Mouse (Mus musculus): Measurements from ENCODE around the gene Tbc1d7. TPM values are rescaled to one million over a fixed set of nuclear protein-coding genes. Genes with fewer than 3 reads are reported as not detected.

Tbc1d7 gene
- polyA plus RNA-seq (2017; shearing (Covaris generic)): 10 to 100 TPM; 14.8 to 19.3 TPM

DNA sequence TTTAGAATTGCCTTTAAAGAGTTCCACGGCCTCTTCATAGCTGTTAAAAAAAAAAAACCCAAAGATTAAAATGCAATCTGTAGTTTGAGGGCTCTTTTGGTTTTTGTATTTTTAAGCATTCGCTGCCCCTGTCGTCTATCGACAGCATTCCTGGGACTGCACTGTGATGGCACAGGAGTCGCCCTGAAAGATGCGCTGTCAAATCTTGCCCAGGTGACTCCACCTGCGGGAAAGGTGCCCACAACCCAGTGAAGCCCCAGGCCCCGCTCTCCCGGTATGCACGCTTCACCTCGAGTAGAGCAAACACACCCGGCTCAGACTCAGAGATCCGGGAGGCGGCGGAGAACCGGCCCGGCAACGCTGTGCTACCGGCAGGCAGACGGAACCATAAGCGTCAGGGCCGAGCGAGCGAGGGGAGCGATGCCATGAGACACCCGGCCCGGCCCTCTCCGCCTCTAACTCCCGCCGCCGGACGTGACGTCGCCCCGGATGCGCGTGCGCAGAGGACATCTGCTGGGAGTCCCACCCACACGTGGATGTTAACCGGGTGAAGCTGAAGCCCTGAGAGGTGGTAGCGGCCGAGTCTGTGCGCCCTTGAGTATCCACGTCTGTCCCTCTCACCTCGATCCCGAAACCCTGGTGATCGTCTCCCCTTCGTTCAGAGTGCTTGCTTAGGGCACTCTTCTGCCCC is at the start of gene Tbc1d7:
Tbc1d7 (minus strand) TSS at position 482 of the 691 bp plus-strand sequence.

Other genes with a start within 250 kb of the Tbc1d7 start
- 1 to 10 TPM; 5.2 to 7.0 TPM for gene Gfod1, start 132.7 kb upstream of the Tbc1d7 start, polyA plus RNA-seq (2017; shearing (Covaris generic))
- 10 to 100 TPM; 19.7 to 21.4 TPM for gene Sirt5, start 194.0 kb upstream of the Tbc1d7 start, polyA plus RNA-seq (2017; shearing (Covaris generic))
- gene Nol7, start 226.9 kb upstream of the Tbc1d7 start, polyA plus RNA-seq (2017; shearing (Covaris generic)): 100 to 1,000 TPM; 187 to 293 TPM